Mouse (Mus musculus) monocyte, adult 5-6 weeks (primary cell): ENCODE data around the gene Iqcb1. TPM values are rescaled to one million over a fixed set of nuclear protein-coding genes. Genes with fewer than 3 reads are reported as not detected.

Experiments used
- total RNA-seq: library from RNA; stranded (forward); fragments of 200-1000, 200-491, 200-594 nt; gene quantifications from 3 replicates; pipeline ENCODE4 v1.2.3, GENCODE M21; 2017

The Iqcb1 gene
- total RNA-seq, 1 experiment from 2014 or later: 35.6 TPM

Other genes with a start within 250 kb of the Iqcb1 start
- 63.3 to 72.4 TPM (median 72.1 TPM) in 3 replicates for gene Cd86, start 162.3 kb upstream of the Iqcb1 start, total RNA-seq
- 2.0 to 2.3 TPM in 2 of 3 replicates, not detected in the other for gene Ildr1, start 134.4 kb upstream of the Iqcb1 start, total RNA-seq
- 44.5 to 91.5 TPM (median 53.5 TPM) in 3 replicates for gene Slc15a2, start 43.4 kb upstream of the Iqcb1 start, total RNA-seq
- 11.5 to 14.9 TPM (median 13.4 TPM) in 3 replicates for gene Eaf2, start 46.6 kb downstream of the Iqcb1 start, total RNA-seq
- 24.1 to 52.5 TPM (median 27.2 TPM) in 3 replicates for gene Golgb1, start 46.8 kb downstream of the Iqcb1 start, total RNA-seq
- 630 to 720 TPM (median 692 TPM) in 3 replicates for gene Hcls1, start 106.6 kb downstream of the Iqcb1 start, total RNA-seq
- gene Fbxo40, start 162.1 kb downstream of the Iqcb1 start, total RNA-seq: 0.29 to 0.38 TPM in 2 of 3 replicates, not detected in the other
- 2.6 to 9.0 TPM (median 4.5 TPM) in 3 replicates for gene Polq, start 183.4 kb downstream of the Iqcb1 start, total RNA-seq